Mouse (Mus musculus): ENCODE measurements around the gene Pla2r1.

DNA sequence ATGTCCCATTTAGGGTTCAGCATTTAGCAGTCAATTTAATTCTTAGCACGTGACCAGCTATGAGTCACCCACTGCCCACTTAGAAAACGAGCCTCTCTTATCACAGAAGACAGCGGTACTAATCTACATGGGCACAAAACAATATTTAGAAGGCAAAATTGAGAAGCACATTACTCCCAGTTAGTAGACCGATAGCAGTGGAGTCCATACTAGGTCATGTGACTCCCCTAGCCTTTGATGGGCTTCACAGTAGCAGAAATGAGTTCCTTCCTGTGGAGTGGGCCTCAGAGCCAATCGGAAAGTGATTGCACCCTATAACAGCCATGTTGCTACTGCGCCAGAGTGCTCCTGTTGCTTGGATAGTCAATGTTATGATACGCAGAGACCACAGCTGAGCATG lies 148.3 kb downstream of the Pla2r1 start:
- TF ChIP-seq CTCF (IDR thresholded peaks at IDR 0.05) (no peak), EP300 (IDR thresholded peaks at IDR 0.05) (no peak)
